Mouse (Mus musculus) ES-Bruce4 (cell line): Measurements from ENCODE around the gene Agbl4. TPM values are rescaled to one million over a fixed set of nuclear protein-coding genes. Genes with fewer than 3 reads are reported as not detected.

ENCODE experiments used
- H3K27ac ChIP-seq: 2 replicates; pipeline ENCODE4 v1.5.1; 2012; ENCODE audit warnings: low read length, inconsistent platforms; ENCODE audit not compliant: insufficient read depth
- H3K27me3 ChIP-seq: 2 replicates; pipeline ENCODE4 v1.6.1; 2012; ENCODE audit warnings: mild to moderate bottlenecking, low read length, inconsistent platforms; ENCODE audit not compliant: control insufficient read depth, poor library complexity, insufficient read depth, severe bottlenecking
- H3K36me3 ChIP-seq: 2 replicates; pipeline ENCODE4 v1.6.1; 2012; ENCODE audit warnings: inconsistent platforms, mild to moderate bottlenecking, low read length, moderate library complexity; ENCODE audit not compliant: control insufficient read depth, poor library complexity, insufficient read depth, severe bottlenecking
- H3K4me1 ChIP-seq: one replicate; pipeline ENCODE4 v1.8.1; 2011; ENCODE audit warnings: low read length; ENCODE audit not compliant: control insufficient read depth, insufficient read depth
- H3K4me3 ChIP-seq: 2 replicates; pipeline ENCODE4 v1.5.1; 2011; ENCODE audit warnings: low read depth, mild to moderate bottlenecking, low read length
- H3K9ac ChIP-seq: 2 replicates; pipeline ENCODE4 v1.6.1; 2012; ENCODE audit warnings: low read depth, mild to moderate bottlenecking, inconsistent platforms; ENCODE audit not compliant: poor library complexity, severe bottlenecking
- H3K9me3 ChIP-seq: replicated peaks from 2 replicates; pipeline ENCODE4 v1.6.1; 2012; ENCODE audit warnings: mild to moderate bottlenecking, low read length, inconsistent platforms; ENCODE audit not compliant: control insufficient read depth, poor library complexity, insufficient read depth, severe bottlenecking
- CTCF ChIP-seq: IDR thresholded peaks from one replicate; pipeline ENCODE4 v1.8.1; 2011; ENCODE audit warnings: low read depth, low read length
- EP300 ChIP-seq: IDR thresholded peaks from 2 replicates; pipeline ENCODE4 v1.6.1; 2011; ENCODE audit warnings: low read depth, low read length; ENCODE audit not compliant: insufficient read depth
- POLR2A ChIP-seq: IDR thresholded peaks from one replicate; pipeline ENCODE4 v1.8.1; 2011; ENCODE audit warnings: low read length; ENCODE audit not compliant: insufficient read depth
- polyA plus RNA-seq: library from polyadenylated mRNA; stranded (reverse); fragments of >200 nt; gene quantifications from 2 replicates; pipeline ENCODE4 v1.2.4, GENCODE M21; 2011; ENCODE audit warnings: low read depth; ENCODE audit not compliant: missing spikeins, insufficient read depth, insufficient read length

The Agbl4 gene
- polyA plus RNA-seq, 1 experiment = not detected

GRCm38 (mm10) chr4:111579863-111580224 lies 1182.4 kb downstream of the Agbl4 start:
- Histone ChIP-seq H3K27me3 (no peaks in the 10 kb centered on the region), H3K4me1 (no peaks in the 10 kb centered on the region), H3K4me3 (no peak overlapping the region), H3K9ac (no peak overlapping the region), H3K36me3 (no peaks in the 10 kb centered on the region), H3K27ac (no peak overlapping the region), H3K9me3 (no peaks in the 10 kb centered on the region)
- no peak for TF ChIP-seq EP300
- no peak for TF ChIP-seq POLR2A
- no peak for TF ChIP-seq CTCF

- H3K9me3 ChIP-seq = no peaks in the 10 kb centered on the region
- H3K4me3 ChIP-seq = no peak overlapping the region
- H3K27ac ChIP-seq = no peak overlapping the region
- no peak for TF ChIP-seq EP300
- no peak for TF ChIP-seq POLR2A
- TF ChIP-seq CTCF = no peak
- no peaks in the 10 kb centered on the region for H3K27me3 ChIP-seq
- no peak overlapping the region for H3K9ac ChIP-seq
- no peaks in the 10 kb centered on the region for H3K36me3 ChIP-seq
- no peaks in the 10 kb centered on the region for H3K4me1 ChIP-seq
Measured at GRCm38 (mm10) chr4:111580239-111580638, 1182.8 kb downstream of the Agbl4 start.

- no peaks in the 10 kb centered on the region for H3K36me3 ChIP-seq
- H3K9ac ChIP-seq = no peak overlapping the region
- H3K4me1 ChIP-seq = peaks cover 2% of the 10 kb centered on the region
- no peaks in the 10 kb centered on the region for H3K9me3 ChIP-seq
- no peaks in the 10 kb centered on the region for H3K27me3 ChIP-seq
- no peak overlapping the region for H3K4me3 ChIP-seq
- H3K27ac ChIP-seq = no peak overlapping the region
- TF ChIP-seq CTCF (no peak), EP300 (no peak), POLR2A (no peak)
Measured at GRCm38 (mm10) chr4:111583562-111584237, 1186.2 kb downstream of the Agbl4 start.

- no peaks in the 10 kb centered on the region for H3K27me3 ChIP-seq
- H3K4me1 ChIP-seq = peaks cover 2% of the 10 kb centered on the region
- no peak overlapping the region for H3K27ac ChIP-seq
- no peak overlapping the region for H3K9ac ChIP-seq
- no peaks in the 10 kb centered on the region for H3K9me3 ChIP-seq
- no peaks in the 10 kb centered on the region for H3K36me3 ChIP-seq
- TF ChIP-seq EP300 (no peak), CTCF (no peak), POLR2A (no peak)
- H3K4me3 ChIP-seq = no peak overlapping the region
Measured at GRCm38 (mm10) chr4:111584286-111584685, 1186.8 kb downstream of the Agbl4 start.

GRCm38 (mm10) chr4:111588211-111588610 lies 1190.8 kb downstream of the Agbl4 start:
- no peaks in the 10 kb centered on the region for H3K9me3 ChIP-seq
- no peak for TF ChIP-seq POLR2A
- no peak overlapping the region for H3K9ac ChIP-seq
- H3K4me1 ChIP-seq = peaks cover 2% of the 10 kb centered on the region
- no peaks in the 10 kb centered on the region for H3K27me3 ChIP-seq
- H3K27ac ChIP-seq = no peak overlapping the region
- no peak overlapping the region for H3K4me3 ChIP-seq
- H3K36me3 ChIP-seq = no peaks in the 10 kb centered on the region

GRCm38 (mm10) chr4:111589467-111590170 lies 1192.2 kb downstream of the Agbl4 start:
- H3K9me3 ChIP-seq = no peaks in the 10 kb centered on the region
- no peaks in the 10 kb centered on the region for H3K36me3 ChIP-seq
- H3K27ac ChIP-seq = no peak overlapping the region
- no peaks in the 10 kb centered on the region for H3K27me3 ChIP-seq
- no peak overlapping the region for H3K9ac ChIP-seq
- TF ChIP-seq POLR2A = no peak
- TF ChIP-seq EP300 = no peak
- TF ChIP-seq CTCF = no peak
- no peak overlapping the region for H3K4me3 ChIP-seq
- H3K4me1 ChIP-seq = peaks cover 2% of the 10 kb centered on the region
